Mouse (Mus musculus) ES-E14 (cell line): ENCODE measurements around the gene Scarb1.

Experiments
- CHD2 ChIP-seq: IDR thresholded peaks from 2 replicates; pipeline ENCODE4 v1.6.1; 2014; ENCODE audit warnings: mild to moderate bottlenecking, low read depth, low read length, inconsistent platforms
- HCFC1 ChIP-seq: IDR thresholded peaks from 2 replicates; pipeline ENCODE4 v1.6.1; 2012; ENCODE audit warnings: low read length, inconsistent platforms, borderline replicate concordance; ENCODE audit not compliant: insufficient read depth
- MAFK ChIP-seq: IDR thresholded peaks from 2 replicates; pipeline ENCODE4 v1.6.1; 2014; ENCODE audit warnings: mild to moderate bottlenecking, low read depth, low read length, inconsistent platforms; ENCODE audit not compliant: insufficient read depth
- ZC3H11A ChIP-seq: IDR thresholded peaks from 2 replicates; pipeline ENCODE4 v1.6.1; 2012; ENCODE audit warnings: low read depth, mild to moderate bottlenecking, inconsistent platforms, low read length, borderline replicate concordance
- ZNF384 ChIP-seq: IDR thresholded peaks from 2 replicates; pipeline ENCODE4 v1.6.1; 2012; ENCODE audit warnings: low read depth, low read length, inconsistent platforms

DNA sequence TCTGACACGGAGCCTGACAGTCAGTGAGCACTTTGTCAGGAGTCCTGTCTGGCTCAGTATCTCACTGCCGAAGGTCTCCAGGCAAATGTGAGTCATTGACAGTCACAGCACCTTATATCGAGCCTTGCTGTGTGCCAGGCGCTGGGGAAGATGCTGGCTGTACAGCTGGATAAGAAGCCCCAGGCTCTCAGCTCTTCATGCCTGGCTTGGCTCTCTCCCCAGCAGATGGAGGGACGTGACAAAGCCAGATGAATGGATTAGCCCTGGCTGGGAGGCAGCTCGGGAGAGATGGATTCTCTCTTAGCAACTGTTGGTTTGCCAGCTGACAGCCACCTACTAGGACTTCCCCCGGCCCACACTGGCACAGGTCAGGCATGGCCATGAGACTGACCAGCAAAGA, 78.3 kb downstream of the Scarb1 start:
- TF ChIP-seq ZC3H11A (no peak), MAFK (no peak), HCFC1 (no peak), CHD2 (no peak), ZNF384 (no peak)
